In the genomic region with DNA sequence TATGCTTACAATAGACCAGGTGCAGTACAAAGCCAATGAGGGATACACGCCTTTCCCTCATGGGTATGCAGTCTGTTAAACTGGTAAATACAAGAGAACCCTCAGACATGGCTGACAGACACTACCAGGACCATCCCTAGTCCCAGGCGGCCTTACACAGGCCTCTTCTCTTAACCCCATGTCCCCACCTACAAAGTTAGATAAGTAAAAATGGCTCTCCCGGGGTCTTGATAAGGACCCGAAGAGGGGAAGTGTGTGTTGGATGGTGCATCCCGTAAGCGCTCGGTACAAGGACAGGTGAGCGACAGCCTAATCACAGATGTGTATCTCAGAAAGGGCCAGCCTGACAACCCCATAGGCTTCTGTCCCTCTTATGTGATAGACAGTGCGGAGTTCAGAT, we compare ENCODE assay signal across 21 mouse cellular contexts. TPM values are rescaled to one million over a fixed set of nuclear protein-coding genes. Genes with fewer than 3 reads are reported as not detected.
DNase-seq lines count a peak whose midpoint lies in the region; ATAC-seq and TF ChIP-seq lines count a peak whose summit lies in the region.
"Had no signal": no experiment of that assay in that cellular context is flagged by ENCODE, and none has a peak within 500 bp of the region (broad histone marks: within the 10 kb centered on the region; RNA-seq: fewer than 3 reads in every experiment).

No protein-coding gene starts in this region.

- peak overlapping the region; percentile 35; the same call in 1 of the 2 replicates for H3K27ac ChIP-seq in liver, embryonic 11.5 days (ENCODE audit: low read depth, low read length)
- no peak overlapping the region for H3K27ac ChIP-seq in liver, postnatal 0 days (ENCODE audit: low read depth)
- H3K27ac ChIP-seq in MEL (ENCODE audit: control insufficient read depth, low read depth, low read length), result peak overlapping the region; percentile 72
- peak overlapping the region; percentile 79 for H3K27ac ChIP-seq in liver, embryonic 13.5 days
- peak overlapping the region; percentile 3; the same call in 1 of the 2 replicates for H3K27ac ChIP-seq in liver, embryonic 16.5 days (ENCODE audit: low read length)
- H3K27ac ChIP-seq: forebrain, embryonic 10.5 days; forebrain, embryonic 13.5 days; hindbrain, embryonic 12.5 days had no signal

- 0 out of 2 replicates have a peak, but pooled peaks have one; percentile 35 for ATAC-seq in liver, embryonic 11.5 days (replicated peaks; ENCODE audit: low FRiP score)
- no peak for ATAC-seq in liver, postnatal 0 days
- ATAC-seq in liver, embryonic 13.5 days (ENCODE audit: low read depth), result peak; percentile 21; the same call in 1 of the 2 replicates
- no peak for ATAC-seq in liver, embryonic 16.5 days (ENCODE audit: low read depth)
- ATAC-seq: forebrain, embryonic 13.5 days; forebrain, embryonic 16.5 days had no signal

- no peaks in the 10 kb centered on the region for H3K9me3 ChIP-seq in liver, embryonic 11.5 days (ENCODE audit: control insufficient read depth, low read length)
- H3K9me3 ChIP-seq in liver, postnatal 0 days (ENCODE audit: low read length), result no peaks in the 10 kb centered on the region
- no peaks in the 10 kb centered on the region for H3K9me3 ChIP-seq in MEL (replicated peaks; ENCODE audit: insufficient read depth, low read length)
- H3K9me3 ChIP-seq in liver, embryonic 13.5 days (replicated peaks), result no peaks in the 10 kb centered on the region
- H3K9me3 ChIP-seq in liver, embryonic 16.5 days (replicated peaks; ENCODE audit: control insufficient read depth, low read length), result no peaks in the 10 kb centered on the region
- H3K9me3 ChIP-seq: forebrain, embryonic 10.5 days; forebrain, embryonic 13.5 days; hindbrain, embryonic 12.5 days; hindbrain, embryonic 15.5 days had no signal

- no peak overlapping the region for H3K9ac ChIP-seq in liver, embryonic 11.5 days (ENCODE audit: low read depth, low read length)
- no peak overlapping the region; the same call in 1 of the 2 replicates for H3K9ac ChIP-seq in liver, postnatal 0 days (replicated peaks)
- H3K9ac ChIP-seq in MEL (ENCODE audit: control insufficient read depth, low read depth, low read length, poor library complexity, severe bottlenecking), result no peak overlapping the region
- H3K9ac ChIP-seq in liver, embryonic 13.5 days, result peak overlapping the region; percentile 60; the same call in 1 of the 2 replicates
- peak overlapping the region; percentile 43; the same call in 1 of the 2 replicates for H3K9ac ChIP-seq in liver, embryonic 16.5 days (ENCODE audit: low read depth, low read length)
- H3K9ac ChIP-seq: forebrain, embryonic 13.5 days; hindbrain, embryonic 12.5 days; hindbrain, embryonic 15.5 days had no signal

- no peak for TF ChIP-seq EP300 in liver, postnatal 0 days (IDR thresholded peaks at IDR 0.05; ENCODE audit: low read depth)
- peak; percentile 49 to 64; a peak in 3 of 4 replicates for TF ChIP-seq EP300 in MEL (IDR thresholded peaks at IDR 0.05; ENCODE audit: low read depth in 1 of 2, low read length in 2 of 2)

- H3K4me2 ChIP-seq in liver, embryonic 11.5 days, result peak overlapping the region; percentile 32
- H3K4me2 ChIP-seq in liver, postnatal 0 days (ENCODE audit: low read depth, low read length), result no peak overlapping the region
- H3K4me2 ChIP-seq in liver, embryonic 13.5 days, result peak overlapping the region; percentile 41
- H3K4me2 ChIP-seq in liver, embryonic 16.5 days (ENCODE audit: low read depth, low read length), result peak overlapping the region; percentile 4; the same call in 1 of the 2 replicates
- H3K4me2 ChIP-seq: forebrain, embryonic 13.5 days; heart, embryonic 11.5 days; hindbrain, embryonic 12.5 days; hindbrain, embryonic 15.5 days had no signal

- H3K4me3 ChIP-seq in liver, embryonic 11.5 days (ENCODE audit: low read depth, low read length), result no peak overlapping the region
- H3K4me3 ChIP-seq in liver, postnatal 0 days (ENCODE audit: low read depth, low read length), result no peak overlapping the region
- H3K4me3 ChIP-seq in MEL (ENCODE audit: control insufficient read depth in 1 of 2, insufficient read depth in 1 of 2, low read depth in 2 of 2, low read length in 2 of 2), result no peak overlapping the region
- no peak overlapping the region for H3K4me3 ChIP-seq in liver, embryonic 13.5 days (replicated peaks)
- no peak overlapping the region for H3K4me3 ChIP-seq in liver, embryonic 16.5 days (ENCODE audit: low read depth, low read length)
- H3K4me3 ChIP-seq: forebrain, embryonic 10.5 days; forebrain, embryonic 13.5 days; heart, adult 2 months; hindbrain, embryonic 12.5 days; hindbrain, embryonic 15.5 days had no signal

- H3K36me3 ChIP-seq in liver, embryonic 11.5 days (ENCODE audit: control insufficient read depth, insufficient read depth, low read length), result no peaks in the 10 kb centered on the region
- H3K36me3 ChIP-seq in liver, postnatal 0 days (replicated peaks; ENCODE audit: insufficient read depth, low read length), result no peaks in the 10 kb centered on the region
- H3K36me3 ChIP-seq in MEL (ENCODE audit: control insufficient read depth in 1 of 2, insufficient read depth in 2 of 2, low read length in 2 of 2), result peaks cover 0 to 27% of the 10 kb centered on the region in 2 experiments; a peak in 2 of 4 replicates
- H3K36me3 ChIP-seq in liver, embryonic 13.5 days, result no peaks in the 10 kb centered on the region
- no peaks in the 10 kb centered on the region for H3K36me3 ChIP-seq in liver, embryonic 16.5 days (ENCODE audit: control insufficient read depth, insufficient read depth)
- H3K36me3 ChIP-seq: forebrain, embryonic 10.5 days; hindbrain, embryonic 12.5 days; hindbrain, embryonic 15.5 days had no signal

- no peak for DNase-seq in liver, embryonic 11.5 days (ENCODE audit: low spot score)
- DNase-seq in liver, postnatal 0 days, result no peak
- DNase-seq in MEL (ENCODE audit: low read depth, low spot score), result peak; percentile 68
- DNase-seq in liver, embryonic 13.5 days, result no peak
- DNase-seq in layer of hippocampus, adult 18-20 months (ENCODE audit: low spot score in 2 of 2), result no peak
- no peak for DNase-seq in B cell, adult 2 months
- DNase-seq: adrenal gland, postnatal 10 days; adrenal gland, postnatal 36 days; cerebellum, adult 18-20 months; cerebellum, adult 9-10 months; cerebellum, postnatal 14 days; gastrocnemius, postnatal 25 days had no signal

- peaks cover 58% of the 10 kb centered on the region for H3K4me1 ChIP-seq in liver, embryonic 11.5 days (replicated peaks; ENCODE audit: control insufficient read depth, insufficient read depth, low read length)
- peaks cover 47% of the 10 kb centered on the region for H3K4me1 ChIP-seq in liver, postnatal 0 days (ENCODE audit: insufficient read depth)
- peaks cover 20 to 36% of the 10 kb centered on the region in 2 experiments for H3K4me1 ChIP-seq in MEL (ENCODE audit: control insufficient read depth in 1 of 2, insufficient read depth in 2 of 2, low read length in 2 of 2)
- peaks cover 93% of the 10 kb centered on the region for H3K4me1 ChIP-seq in liver, embryonic 13.5 days (replicated peaks)
- peaks cover 58% of the 10 kb centered on the region for H3K4me1 ChIP-seq in liver, embryonic 16.5 days (ENCODE audit: control insufficient read depth, low read depth, low read length)

- peaks cover 7% of the 10 kb centered on the region; the same call in 1 of the 2 replicates for H3K79me2 ChIP-seq in MEL (ENCODE audit: control insufficient read depth, insufficient read depth, low read length, poor library complexity)

- TF ChIP-seq RAD21 in MEL (IDR thresholded peaks at IDR 0.05; ENCODE audit: low read depth, low read length), result no peak

- 0 out of 4 replicates have a peak, but pooled peaks of 1 of the 2 experiments have one; percentile 23 for TF ChIP-seq POLR2A in MEL (IDR thresholded peaks at IDR 0.05; ENCODE audit: control insufficient read depth in 1 of 2, insufficient read depth in 1 of 2, low read depth in 1 of 2, low read length in 2 of 2, poor library complexity in 1 of 2)

- H3K27me3 ChIP-seq in liver, embryonic 11.5 days (replicated peaks; ENCODE audit: control insufficient read depth, insufficient read depth, low read length), result no peaks in the 10 kb centered on the region
- no peaks in the 10 kb centered on the region for H3K27me3 ChIP-seq in liver, postnatal 0 days (ENCODE audit: insufficient read depth, low read length)
- H3K27me3 ChIP-seq in MEL (ENCODE audit: control insufficient read depth in 1 of 2, insufficient read depth in 2 of 2, low read length in 2 of 2), result no peaks in the 10 kb centered on the region
- H3K27me3 ChIP-seq in liver, embryonic 13.5 days, result no peaks in the 10 kb centered on the region
- no peaks in the 10 kb centered on the region for H3K27me3 ChIP-seq in liver, embryonic 16.5 days (ENCODE audit: control insufficient read depth, insufficient read depth, low read depth, low read length)
- H3K27me3 ChIP-seq: forebrain, embryonic 13.5 days; hindbrain, embryonic 15.5 days; Patski had no signal

- 41% methylated on average over 9 of the region's 9 CpGs for WGBS in liver, embryonic 11.5 days
- WGBS in liver, postnatal 0 days (ENCODE audit: insufficient replicate concordance), result 57% methylated on average over 9 of the region's 9 CpGs
- WGBS in liver, embryonic 13.5 days (ENCODE audit: insufficient replicate concordance), result 35% methylated on average over 9 of the region's 9 CpGs
- 33% methylated on average over 9 of the region's 9 CpGs for WGBS in liver, embryonic 16.5 days (ENCODE audit: insufficient replicate concordance)

- TF ChIP-seq CTCF in liver, postnatal 0 days (IDR thresholded peaks at IDR 0.05; ENCODE audit: low read depth), result no peak
- TF ChIP-seq CTCF in MEL (IDR thresholded peaks at IDR 0.05 in 2 of 3, conservative IDR thresholded peaks at IDR 0.05 in 1 of 3; ENCODE audit: control insufficient read depth in 1 of 3, insufficient read depth in 1 of 3, low read depth in 2 of 3, low read length in 3 of 3, poor library complexity in 1 of 3, severe bottlenecking in 1 of 3), result no peak

TF ChIP-seq in MEL, 35 proteins besides CTCF, POLR2A, EP300 and RAD21 (continues in another document):
- TF ChIP-seq TCF12 (IDR thresholded peaks at IDR 0.05; ENCODE audit: low read depth, low read length) (peak; percentile 59), MEF2A (IDR thresholded peaks at IDR 0.05; ENCODE audit: extremely low read depth, insufficient replicate concordance, low read depth, low read length, poor library complexity, severe bottlenecking) (no peak), MAX (IDR thresholded peaks at IDR 0.05; ENCODE audit: low read length) (no peak), CHD2 (IDR thresholded peaks at IDR 0.05; ENCODE audit: low read length) (no peak), NELFE (IDR thresholded peaks at IDR 0.05; ENCODE audit: low read depth, low read length) (no peak)

RNA-seq across cellular contexts. Expression of gene Galnt10, which starts 42.0 kb away (rescaled TPM):
- 17.5 and 19.8 TPM in 2 replicates for polyA plus RNA-seq in liver, embryonic 11.5 days (2014; fragmentation: Nextera tagmentation; extraction: Ambion mirVana)
- polyA plus RNA-seq in liver, postnatal 0 days (2015; fragmentation: Nextera tagmentation; extraction: Ambion mirVana), result 6.5 and 8.2 TPM in 2 replicates
- total RNA-seq in MEL (2012; rRNA removed), result 23.5 and 27.4 TPM in 2 replicates
- polyA plus RNA-seq in MEL (2012; ENCODE audit: insufficient read depth in 1 of 2, insufficient read length in 2 of 2, low read depth in 1 of 2, low replicate concordance in 2 of 2, missing spikeins in 1 of 2), result 10 to 100 TPM in 1 of 2 experiments, not detected in 1; 26.7 TPM
- polyA plus RNA-seq in liver, embryonic 13.5 days (2015; fragmentation: Nextera tagmentation; extraction: Ambion mirVana), result 23.6 and 27.5 TPM in 2 replicates
- polyA plus RNA-seq in liver, embryonic 16.5 days (2015; fragmentation: Nextera tagmentation; extraction: Ambion mirVana), result 24.1 and 26.3 TPM in 2 replicates
- 1 to 10 TPM; 6.1 to 7.0 TPM for total RNA-seq in layer of hippocampus, adult 18-20 months (2021)

Comparison
In these comparisons a context has a peak if more than half of its experiments do, and no peak if none do; other contexts are left out.
1. ATAC-seq: peak in liver, embryonic 11.5 days (single experiment) and liver, embryonic 13.5 days (single experiment); none in liver, postnatal 0 days (single experiment) and liver, embryonic 16.5 days (single experiment).
2. H3K9ac ChIP-seq: peak in liver, embryonic 13.5 days (single experiment) and liver, embryonic 16.5 days (single experiment); none in liver, embryonic 11.5 days (single experiment), liver, postnatal 0 days (single experiment) and MEL (single experiment).